Mouse (Mus musculus) gastrocnemius, postnatal 36 days (tissue): ENCODE results near the gene Foxp1. TPM values are rescaled to one million over a fixed set of nuclear protein-coding genes. Genes with fewer than 3 reads are reported as not detected.

Experiments used
- DNase-seq, 2 experiments: peaks; one replicate each; pipeline ENCODE4 v3.0.0; 2022
- intact Hi-C: fragments of 180-260 bp; cut with DNase I; formaldehyde crosslinking; loops from one replicate; pipeline ENCODE4 v1.15.1; 2025
- total RNA-seq, 2 experiments: library from RNA; stranded (reverse); gene quantifications; 2 replicates each; pipeline ENCODE4 v1.2.3; 2021

The Foxp1 gene
- total RNA-seq, 2 experiments from 2014 or later, result 15.9 to 18.4 TPM

DNA sequence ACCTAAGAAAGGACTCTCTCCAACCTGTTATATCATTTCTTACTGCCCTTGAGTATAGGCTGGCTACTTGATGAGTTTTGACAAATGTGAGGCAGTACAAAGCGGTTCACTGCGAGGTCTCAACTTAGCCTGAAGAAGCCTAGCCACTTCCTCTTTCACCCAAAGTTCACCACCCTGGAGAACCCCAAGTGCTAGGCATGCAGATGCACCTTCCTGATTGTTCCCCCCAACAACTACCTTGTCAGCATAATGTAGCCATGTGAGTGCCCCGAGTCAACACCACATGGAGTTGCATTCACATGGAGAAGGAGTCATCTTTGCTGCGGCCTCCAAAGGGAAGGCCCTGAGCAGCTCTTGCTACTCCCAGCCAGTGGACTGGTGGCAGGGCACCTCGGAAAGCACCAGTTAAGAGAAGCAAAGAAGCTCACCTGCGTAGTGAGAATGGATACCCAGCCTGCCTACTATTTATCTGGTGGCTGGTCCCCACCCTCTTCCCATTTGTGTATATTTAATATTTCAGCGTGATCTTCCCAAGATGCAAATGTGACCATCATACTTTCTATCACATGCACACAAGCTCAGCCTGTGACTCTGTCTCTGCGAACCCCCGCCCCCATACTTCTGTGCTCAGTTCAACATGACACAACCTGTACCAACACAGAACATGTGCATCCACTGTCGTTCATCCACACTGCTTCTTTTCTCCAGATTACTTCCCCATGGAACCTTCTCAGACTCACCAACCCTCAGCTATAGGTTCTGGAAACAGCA is 280.7 kb downstream of the Foxp1 start:
- DNase-seq, result no peak
- intact Hi-C loops, result no loop called here

DNA sequence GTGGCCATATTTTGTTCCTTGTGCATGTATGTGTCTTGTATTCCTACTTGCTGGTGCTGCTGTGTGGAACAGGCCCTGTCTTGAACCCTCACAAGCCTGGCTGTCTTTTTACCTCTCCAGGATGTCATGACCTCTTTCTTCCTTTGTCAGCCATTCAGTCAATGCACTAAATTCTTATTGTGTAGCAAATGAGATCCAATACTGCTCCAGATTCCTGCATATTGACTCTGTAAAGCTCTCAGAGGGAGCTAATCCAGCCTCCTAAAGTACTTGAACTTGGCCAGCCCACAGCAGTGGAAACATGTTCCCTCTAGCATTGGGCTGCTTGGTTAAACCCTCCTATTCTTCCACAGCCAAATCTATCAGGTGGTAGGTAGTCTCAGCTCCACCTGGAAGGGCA is 281.8 kb downstream of the Foxp1 start:
- intact Hi-C loops, result no loop called here
- DNase-seq, result no peak

DNA sequence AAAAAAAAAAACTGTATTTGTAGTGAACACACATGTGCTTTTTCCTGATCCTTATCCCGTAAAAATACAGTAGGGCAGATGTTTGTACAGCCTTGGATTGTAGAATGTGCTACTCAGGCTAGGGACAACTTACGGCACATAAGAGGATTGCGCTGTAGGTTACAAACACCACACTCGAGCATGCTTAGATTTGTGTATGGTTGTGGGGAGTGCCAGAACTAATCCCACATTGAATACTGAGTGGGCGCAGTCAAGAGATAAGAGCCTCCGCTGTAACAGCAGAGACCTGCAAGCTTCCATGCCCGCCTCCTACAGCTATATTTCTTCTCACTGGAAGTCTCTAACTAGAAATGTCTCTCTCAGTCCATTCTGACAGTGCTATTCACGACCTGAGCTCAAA is 286.9 kb downstream of the Foxp1 start:
- intact Hi-C loops, result no loop called here

DNA sequence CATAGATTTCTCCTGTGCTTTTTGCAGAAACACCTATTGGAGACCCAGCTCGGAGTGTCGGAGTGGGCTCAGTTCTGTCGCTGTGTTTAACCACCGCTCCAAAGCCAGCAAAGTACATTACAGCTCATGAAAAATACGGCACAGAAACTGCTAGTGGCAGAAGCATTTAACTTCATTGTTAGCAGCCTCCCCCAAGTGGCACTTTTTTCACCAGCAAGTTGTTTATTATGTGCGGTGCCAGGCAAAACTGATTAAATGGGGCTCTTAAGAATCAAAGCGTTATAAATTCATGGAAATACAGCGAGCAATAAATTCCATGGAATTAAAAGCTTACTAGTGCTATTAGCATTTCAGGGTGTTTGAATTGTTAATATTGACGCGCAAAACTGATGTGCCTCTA is 289.1 kb downstream of the Foxp1 start:
- intact Hi-C loops, result no loop called here
- no peak for DNase-seq

More for the DNA sequence above, 286.9 kb downstream of the Foxp1 start:
- DNase-seq, result no peak

DNA sequence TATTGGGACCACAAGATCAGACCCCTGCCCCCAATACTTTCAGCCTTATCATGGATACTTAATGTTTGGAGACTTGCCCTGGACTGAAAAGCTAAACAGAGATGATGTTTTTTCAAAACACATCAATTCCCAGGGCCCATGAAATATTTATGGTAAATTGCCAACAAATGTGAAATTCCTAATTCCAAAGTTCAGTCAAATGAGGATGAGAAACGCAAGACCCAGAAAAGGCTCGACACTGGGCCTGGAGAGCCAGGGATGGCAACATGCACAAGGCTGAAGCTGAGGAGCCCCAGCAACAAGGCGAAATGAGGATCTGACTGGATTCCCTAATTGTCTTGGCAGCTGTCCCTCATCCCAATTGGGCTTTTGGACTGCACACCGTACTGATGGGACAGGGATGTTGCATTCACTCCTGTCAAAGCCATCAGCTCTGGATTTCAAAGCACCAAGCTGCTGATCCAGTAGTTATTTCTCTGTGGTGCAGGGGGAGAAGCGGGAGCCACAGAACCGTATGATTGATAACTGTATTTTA is 294.1 kb downstream of the Foxp1 start:
- intact Hi-C loops, result no loop called here

DNA sequence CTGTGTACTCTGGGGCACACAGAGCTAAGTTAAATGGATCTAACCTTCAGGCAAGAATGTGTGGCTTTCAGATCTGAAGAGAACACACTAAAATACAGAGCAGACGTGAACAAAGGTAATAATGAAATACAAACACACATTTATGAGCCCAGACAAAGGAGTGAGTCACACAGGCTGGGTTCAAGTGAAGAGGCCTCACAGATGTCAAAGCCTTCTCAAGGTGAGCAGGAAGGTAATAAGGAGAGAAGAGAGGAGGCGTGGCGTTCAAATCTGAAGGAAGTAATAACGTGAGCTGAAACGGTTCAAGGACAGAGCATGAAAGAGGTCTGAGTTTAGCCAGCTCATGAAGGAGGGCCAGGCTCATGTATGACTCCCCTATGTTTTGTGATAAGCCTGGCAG is 301.4 kb downstream of the Foxp1 start:
- DNase-seq, result no peak
- intact Hi-C loops, result no loop called here

More for the DNA sequence above, 294.1 kb downstream of the Foxp1 start:
- no peak for DNase-seq

DNA sequence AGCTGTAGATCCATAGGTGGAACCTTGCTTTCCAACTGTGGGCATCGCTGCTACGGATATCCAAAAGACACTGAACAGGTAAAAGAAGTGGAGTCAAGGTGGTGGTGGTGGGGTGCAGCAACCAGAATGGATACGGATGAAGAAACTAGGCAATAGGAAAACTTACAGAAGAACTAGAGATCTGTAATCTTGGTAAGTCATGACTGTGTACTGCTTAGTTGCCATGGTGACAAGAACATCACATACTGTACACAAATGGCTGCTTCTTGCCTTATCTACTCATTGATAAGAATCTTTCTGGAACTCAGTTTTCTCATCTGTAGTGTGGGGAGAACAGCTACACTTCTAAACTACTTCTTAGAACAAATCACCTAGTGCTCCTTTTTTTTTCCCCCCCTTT is 302.0 kb downstream of the Foxp1 start:
- intact Hi-C loops, result no loop called here
- no peak for DNase-seq

DNA sequence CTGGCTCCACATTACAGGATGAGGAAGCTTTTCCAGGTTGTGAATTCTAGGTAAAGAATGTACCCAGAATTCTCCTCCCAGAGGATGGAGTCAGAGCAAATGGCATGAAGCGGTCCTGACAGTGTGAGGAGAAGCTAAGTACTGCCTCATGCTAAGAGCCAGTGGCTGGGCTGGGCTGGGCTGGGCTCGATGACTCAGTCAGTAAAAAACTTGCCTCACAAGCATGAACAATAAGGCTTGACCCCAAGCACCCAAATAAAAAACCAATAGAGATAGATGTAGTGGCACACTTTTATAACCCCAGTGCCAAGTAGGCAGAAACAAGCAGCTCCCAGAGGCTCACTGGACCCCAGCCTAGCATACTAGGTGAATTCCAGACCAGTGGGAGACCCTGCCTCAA is 304.7 kb downstream of the Foxp1 start:
- no peak for DNase-seq
- intact Hi-C loops, result no loop called here

DNA sequence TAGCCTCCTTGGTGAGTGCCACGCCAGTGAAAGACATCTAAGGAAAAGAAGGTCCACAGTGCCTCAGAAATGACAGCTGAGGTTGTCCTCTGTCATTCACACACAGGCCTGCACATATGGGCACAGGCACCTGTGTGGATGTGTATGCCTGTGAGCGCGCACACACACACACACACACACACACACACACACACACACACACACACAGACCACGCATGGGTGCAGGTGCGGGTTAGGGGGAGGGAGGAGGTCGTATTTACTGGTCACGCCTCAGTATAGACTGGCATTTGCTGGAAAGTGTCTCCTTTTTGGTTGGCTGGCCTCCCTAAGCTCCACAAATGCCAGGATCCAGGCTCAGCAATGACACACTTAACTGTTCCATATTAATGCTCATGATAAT is 305.4 kb downstream of the Foxp1 start:
- intact Hi-C loops, result no loop called here
- DNase-seq, result no peak

DNA sequence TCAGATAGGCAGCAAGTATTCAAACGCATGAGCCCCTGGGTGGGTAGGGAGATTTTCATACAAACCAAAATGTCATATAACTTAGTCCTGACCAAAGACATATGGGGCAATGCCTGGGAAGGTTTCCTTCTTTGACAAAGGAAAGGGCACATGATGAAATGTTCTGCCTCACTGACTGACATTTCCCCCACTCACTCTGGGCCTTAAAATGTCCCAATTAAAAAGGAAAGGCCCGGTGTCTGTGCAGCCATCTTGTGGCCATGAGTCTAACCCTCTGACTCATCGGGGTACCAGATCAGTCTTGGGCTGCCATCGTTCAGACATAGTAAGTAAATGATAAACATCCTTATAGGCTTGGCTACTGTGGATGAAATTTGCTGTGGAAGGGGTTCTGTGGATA is 310.1 kb downstream of the Foxp1 start:
- DNase-seq, result no peak
- intact Hi-C loops, result no loop called here

DNA sequence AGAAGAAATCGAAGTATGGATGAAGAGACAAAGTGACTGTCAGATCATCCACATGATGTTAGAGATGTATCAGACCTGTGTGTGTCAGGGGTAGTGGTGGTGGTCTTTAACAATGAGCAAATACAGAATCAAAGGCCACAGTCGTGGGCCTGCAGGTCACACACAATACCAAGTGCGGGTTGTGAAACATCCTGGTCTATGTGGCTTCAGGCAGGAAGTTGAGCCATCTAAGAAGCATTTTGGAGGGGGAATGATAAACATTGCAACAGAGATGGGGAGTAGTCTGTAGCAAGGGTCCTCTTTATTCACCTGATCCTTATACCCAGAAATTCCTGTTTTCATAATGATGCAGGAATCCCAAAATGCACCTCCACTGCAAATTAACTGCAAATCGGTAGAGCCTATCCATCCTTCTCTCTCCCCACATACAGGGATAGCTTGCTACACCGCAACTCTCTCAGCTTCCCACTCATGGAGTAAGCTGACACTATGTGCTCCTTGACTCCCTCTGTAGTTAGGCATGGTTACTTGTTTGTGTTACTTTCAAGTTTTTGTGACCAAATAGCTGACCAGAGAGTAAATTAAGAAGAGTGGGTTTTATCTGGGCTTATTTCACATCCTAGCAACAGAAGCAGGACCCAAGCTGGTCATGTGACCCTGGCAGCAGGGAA is 310.7 kb downstream of the Foxp1 start:
- no peak for DNase-seq
- intact Hi-C loops, result no loop called here

DNA sequence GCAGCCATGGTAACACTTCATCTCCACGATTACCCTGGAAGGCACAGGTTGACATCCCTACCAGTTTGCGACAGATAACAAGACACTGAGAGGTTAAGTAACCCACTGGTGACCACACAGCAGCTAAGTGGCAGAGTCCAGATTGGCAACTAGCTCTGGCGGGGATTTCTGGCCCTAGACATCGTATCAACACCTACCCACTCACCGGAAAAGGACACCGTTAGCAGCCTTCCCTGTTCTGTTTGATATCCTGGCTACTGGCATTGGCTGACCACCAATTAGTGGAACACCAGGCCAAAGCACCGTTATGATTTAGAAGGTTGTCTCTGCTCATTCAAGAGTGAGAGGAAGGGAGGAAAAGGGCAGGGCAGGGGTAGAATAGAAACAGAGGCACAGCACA is 312.4 kb downstream of the Foxp1 start:
- intact Hi-C loops, result no loop called here
- no peak for DNase-seq

DNA sequence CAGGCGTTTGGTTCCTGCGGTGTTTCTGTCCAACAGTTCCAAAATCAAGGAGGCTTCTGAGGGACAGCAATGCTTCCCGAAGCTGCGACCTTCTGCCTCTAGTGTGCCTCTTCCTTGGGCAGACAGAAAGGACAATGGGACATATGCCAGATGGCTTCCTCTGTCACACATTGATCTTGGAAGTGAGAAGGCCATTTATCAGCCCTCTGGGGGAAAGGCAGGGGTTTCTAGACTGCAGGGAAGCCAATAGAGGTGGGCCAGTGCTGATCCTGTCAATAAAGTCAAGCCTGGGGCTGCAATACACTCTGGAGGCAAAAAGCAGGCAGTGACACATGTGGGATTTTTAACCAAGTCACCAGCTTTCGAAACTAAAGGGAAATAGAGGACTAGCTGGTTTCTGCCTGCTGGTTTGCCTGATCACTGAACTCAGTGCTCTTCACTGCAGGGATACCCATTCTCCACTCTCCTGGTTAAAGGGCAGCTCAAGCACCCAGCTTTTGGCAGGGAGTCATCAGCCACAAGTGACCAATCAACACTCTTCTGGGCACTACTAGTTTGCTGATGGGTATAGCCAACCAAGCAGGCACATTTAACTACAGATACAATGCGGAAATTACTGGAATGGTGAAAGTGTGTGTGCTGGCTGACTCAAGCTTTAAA is 315.2 kb downstream of the Foxp1 start:
- no peak for DNase-seq
- intact Hi-C loops, result no loop called here

DNA sequence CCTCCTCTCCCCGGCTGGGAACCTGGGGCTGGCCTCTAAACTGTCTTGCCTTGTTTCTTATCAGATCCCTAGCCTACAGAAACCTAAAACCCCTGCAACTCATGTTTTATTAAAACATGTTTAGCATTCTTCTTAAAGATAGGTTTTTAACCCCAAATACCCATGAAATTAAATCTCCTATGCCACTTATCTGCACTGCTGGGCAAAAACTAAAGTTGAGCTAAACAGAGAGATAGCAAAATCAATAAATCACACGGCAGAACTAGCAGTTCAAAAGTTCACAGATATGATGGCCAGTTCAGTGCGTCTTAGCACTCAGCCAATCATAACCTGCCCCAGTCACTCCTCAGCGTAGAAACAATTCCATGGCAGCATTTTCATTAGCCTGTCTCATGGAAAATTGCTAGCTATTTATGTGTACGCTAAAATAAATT is 316.1 kb downstream of the Foxp1 start:
- no peak for DNase-seq
- intact Hi-C loops, result no loop called here

DNA sequence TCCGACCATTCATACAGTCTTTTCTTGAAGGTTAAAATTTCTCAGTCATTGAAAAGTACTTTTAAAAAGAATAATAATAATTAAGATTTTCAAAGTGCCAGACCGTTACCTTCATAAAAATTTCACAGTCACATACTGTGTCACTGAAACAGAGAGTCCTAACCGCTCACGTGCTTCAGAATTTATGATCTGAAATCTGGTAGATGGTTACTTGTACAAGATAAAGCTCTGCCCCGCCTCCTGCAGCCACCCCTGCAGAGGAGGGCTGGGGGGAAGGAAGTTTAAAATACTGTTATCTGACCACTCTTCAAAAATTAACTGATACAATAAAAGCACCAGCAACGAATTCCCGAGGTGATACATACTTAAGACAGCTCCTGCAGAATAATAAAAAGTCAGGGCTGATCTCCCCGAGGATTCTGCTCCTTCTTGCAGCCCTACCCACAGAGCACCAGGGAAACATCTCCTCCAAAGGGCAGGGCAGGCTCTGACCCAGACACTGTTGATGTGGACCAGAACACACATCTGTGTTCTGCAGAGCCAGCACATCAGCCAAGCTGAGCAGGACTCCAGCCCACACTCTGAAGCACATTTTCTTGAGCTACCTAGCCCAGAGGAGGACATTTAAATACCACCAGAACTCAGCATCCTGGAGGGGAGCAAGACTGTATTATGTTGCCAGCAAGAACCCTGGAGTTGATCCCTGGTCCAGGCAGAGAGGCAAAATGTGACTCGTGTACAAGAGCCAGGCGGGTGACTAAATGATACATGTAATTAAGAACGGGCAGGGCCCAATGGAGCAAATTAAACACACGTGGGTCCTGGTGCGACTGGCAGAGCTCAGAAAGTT is 316.7 kb downstream of the Foxp1 start:
- DNase-seq, result no peak
- intact Hi-C loops, result no loop called here

DNA sequence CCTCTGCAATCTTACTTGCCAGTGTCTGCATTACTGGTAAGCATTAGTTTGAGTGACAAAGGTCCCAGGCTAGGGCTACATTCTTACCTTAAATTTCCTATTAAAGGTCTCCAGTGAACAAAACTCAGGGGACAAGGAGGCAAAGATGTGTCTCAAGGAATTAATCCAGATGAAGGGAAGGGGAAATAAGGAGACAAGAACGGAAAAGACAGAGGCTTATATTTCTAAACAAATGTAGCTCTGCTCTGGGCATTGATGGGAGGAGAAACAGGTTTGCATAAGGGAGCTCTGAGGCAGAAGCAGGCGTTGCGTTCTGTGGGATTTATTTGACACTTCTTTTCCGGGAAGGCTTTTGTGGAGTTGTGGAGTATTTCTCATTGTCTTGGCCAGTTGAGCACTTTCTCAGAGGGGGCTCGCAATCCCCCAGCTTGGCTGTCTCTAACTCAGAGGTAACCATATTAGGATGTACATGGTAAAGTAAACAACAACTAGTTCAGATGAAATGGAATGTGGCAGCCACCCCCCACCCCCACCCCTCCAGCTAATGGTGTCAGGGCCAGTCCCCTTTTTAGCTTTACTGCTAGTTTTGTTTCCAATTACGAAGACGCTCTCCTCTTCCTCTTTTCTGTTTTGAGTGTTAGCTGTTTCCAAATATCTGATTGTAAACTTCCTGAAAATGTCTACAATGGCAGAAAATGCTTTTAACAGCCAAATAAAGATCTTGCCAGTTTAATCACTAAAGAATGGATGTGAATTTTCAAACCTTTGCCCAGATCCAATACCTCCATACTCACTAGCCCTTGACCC is 317.5 kb downstream of the Foxp1 start:
- intact Hi-C loops, result no loop called here
- no peak for DNase-seq

DNA sequence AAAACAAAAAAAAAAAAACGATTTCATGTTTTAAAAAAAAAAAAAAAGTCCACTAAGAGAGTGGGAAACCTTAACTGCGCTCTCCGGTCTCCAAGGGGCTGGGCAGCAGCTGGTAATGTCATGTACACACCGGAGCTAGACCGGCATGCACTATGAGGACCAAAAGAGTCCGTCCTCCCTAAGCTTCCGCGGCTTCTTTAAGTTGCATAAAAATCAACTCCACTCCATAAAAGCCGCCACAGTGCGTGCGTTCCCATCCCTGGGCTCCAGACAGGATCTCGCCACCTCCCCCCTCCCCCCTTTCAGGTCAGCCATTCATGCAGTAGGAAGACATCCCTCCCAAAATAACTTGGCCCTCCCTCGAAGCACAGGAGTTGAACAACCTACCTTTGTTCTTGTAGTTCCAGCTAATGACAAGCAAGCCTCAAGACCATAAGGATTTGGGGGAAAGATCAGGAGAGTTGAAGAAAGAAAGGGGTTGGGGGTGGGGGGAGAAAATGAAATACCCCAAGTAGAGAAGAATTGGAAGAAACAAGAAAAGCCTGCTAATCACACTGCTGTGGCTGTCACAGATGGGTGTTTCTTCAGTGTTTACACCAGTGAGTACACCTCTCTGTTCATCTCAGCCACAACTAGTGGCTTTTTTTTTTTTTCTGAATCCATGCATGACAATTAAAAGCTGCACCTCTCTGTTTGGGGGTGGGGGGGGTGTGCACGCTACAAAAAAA is 318.3 kb downstream of the Foxp1 start:
- intact Hi-C loops, result no loop called here

DNA sequence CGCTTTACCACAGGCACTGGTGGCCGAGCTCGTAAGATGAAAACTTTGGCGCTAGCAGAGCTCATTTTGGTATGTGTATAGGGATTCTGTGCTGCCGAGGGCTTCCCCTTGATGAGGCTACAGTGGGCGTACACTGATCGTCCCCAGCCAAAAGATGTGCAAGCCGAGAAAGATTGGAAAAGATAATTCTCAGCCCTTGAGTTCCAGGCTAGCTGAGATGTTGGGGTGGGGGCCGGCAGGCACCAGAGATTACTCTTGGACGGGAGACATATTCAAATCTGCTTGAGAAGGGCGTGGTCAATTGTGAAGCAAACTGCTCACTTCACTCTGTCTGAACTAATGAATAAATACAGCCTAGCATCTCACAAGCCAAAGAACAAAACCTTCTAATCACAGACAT is 319.3 kb downstream of the Foxp1 start:
- DNase-seq, result no peak
- intact Hi-C loops, result no loop called here

More for the DNA sequence above, 318.3 kb downstream of the Foxp1 start:
- no peak for DNase-seq

DNA sequence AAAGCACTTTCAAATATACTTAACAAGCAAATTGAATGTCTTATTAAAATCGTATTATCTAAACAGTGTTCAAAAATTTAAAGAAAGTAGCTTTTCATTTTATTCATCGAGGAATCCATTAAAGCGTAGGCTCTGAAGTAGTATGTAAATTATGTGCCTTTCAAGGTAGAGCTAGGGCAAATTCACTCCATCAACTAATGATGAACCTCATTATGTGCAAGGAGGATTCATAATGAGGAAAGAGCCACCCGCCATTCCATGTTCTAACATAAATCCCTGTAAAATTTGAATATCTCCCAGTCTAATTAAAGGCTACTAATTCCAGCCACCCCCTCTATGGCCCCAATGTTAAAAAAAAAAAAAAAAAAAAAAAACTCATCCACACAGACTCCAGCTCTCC is 319.7 kb downstream of the Foxp1 start:
- no peak for DNase-seq
- intact Hi-C loops, result no loop called here
